Mouse (Mus musculus): ENCODE results near the gene Dpy19l3.

Gene Dpy19l3

DNA sequence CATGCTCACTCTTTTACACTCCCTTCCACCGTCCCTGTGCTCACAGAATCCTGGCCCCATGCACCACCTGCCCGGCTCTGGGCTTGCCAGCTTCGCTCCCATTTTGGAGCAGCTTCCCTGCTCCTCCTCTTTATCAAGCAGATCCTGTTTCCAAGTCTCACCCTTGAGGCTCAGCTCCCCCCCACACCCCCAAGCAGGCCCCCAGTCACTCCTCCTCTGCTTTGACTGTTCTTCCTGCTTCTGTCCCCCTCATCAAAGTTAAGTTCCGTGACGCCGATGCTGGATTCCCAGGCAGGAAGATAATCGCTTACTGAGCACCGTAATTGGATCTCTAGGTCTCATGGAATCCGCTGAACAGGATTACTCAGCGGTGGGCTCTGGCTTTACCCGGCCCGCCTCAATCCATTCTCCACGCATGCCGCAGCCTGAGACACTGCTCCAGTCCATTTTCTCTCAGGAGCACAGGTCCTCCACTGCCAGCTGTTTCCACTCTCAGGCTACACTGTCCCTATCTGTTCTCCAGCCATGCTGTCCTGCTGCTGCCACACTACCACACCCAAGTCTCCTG lies 6.8 kb downstream of the Dpy19l3 start:
- no peak for DNase-seq

- no peak for DNase-seq
These were observed 7.4 kb downstream of the Dpy19l3 start for GRCm38 (mm10) chr7:35746686-35747396.

DNA sequence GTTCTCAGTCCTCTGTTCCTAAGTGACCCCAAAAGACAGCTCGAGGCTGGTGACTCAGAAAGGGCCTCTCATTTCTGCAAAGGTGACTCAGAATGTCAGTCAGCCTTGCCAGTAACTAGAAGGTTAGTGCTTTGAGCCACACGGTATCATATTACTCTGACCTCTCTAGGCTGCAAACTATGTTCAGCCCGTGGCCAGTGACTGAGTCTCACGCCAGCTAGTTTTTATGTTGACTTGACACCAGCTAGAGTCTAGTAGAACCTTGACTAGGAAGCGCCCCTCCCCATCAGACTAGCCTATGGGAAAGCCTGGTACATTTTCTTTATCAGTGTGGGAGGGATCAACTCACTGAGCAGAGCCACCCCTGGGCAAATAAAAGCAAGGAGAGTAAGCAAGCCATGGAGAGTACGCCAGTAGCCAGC lies 9.0 kb downstream of the Dpy19l3 start:
- DNase-seq: no peak

DNA sequence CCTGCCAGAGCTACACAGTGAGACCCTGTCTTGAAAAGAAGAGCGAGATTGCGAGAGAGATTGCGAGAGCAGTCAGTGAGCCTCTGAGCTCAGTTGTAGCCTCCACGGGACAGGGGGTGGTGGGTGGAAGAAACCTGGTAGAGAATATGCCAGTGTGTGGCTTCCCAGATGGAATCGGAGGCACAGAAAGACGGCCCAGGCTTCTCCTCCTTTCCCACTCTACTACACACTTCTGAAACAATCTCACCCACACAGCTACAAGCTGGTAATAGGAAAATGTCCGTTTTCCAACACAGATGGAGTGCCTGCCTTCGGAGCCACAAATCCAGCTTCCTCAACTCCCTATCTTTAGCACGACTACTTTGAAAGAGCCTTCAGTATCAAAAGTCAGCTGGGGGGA lies 9.5 kb downstream of the Dpy19l3 start:
- no peak for DNase-seq

- no peak for DNase-seq
These were observed 11.9 kb downstream of the Dpy19l3 start for GRCm38 (mm10) chr7:35742310-35742709.

GRCm38 (mm10) chr7:35741858-35742257 lies 12.4 kb downstream of the Dpy19l3 start:
- no peak for DNase-seq

GRCm38 (mm10) chr7:35740489-35741230 lies 13.6 kb downstream of the Dpy19l3 start:
- DNase-seq: no peak

- no peak for DNase-seq
These were observed 15.4 kb downstream of the Dpy19l3 start for GRCm38 (mm10) chr7:35738871-35739270.

DNA sequence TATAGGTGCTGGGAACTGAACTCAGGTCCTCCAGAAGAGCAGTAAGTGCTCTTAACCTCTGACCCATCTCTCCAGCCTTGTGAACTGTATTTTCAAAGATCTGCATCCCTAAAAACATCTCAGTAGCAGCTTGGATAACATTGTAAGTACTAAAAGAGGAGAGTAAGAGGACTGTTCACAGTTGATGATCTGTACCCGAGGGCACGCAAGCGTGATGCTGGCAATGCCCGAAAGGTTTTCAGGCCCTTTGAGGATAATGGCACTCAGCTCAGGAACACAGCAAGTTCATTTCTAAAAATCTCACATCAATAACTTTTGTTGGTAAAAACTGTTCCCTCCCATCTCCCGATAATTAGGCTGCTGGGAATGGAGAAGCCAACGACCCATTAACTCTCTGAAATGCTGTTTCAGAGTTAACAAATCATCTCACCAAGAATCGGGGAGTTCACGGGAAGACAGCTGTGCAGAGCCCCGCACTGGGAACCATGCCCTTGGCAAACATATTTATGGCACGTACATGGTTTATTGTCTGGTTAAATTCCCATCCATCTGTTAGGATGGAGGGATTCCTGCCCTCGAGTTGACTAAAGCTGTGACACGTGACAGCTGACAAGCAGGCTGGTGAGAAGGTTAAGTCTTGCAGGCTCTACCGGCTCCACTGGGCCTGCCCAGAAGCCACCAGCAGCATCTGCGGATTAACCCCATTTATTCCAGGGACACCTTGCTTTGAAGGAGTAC lies 20.8 kb downstream of the Dpy19l3 start:
- no peak for DNase-seq

- no peak for DNase-seq
These were observed 21.6 kb downstream of the Dpy19l3 start for GRCm38 (mm10) chr7:35732585-35733059.

DNA sequence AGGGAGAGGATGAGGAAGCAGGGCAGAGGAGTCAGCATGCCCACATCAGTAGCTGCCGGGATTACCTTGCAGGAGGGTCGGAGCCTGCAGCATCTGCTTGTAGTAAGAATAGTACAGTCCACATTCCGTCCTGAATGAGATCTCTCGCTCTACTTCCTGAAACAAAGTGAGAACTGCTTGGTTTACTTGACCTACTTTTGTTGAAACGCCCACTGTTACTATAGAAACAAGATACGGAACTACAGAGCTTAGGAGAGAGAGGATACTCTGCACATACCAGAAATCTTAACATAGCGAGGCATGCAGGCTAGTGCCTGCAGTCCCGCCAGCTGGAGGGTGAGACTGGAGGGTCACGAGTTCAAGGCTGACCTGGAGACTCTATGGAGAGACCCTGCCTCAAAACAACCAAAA lies 24.6 kb downstream of the Dpy19l3 start:
- DNase-seq: no peak

DNA sequence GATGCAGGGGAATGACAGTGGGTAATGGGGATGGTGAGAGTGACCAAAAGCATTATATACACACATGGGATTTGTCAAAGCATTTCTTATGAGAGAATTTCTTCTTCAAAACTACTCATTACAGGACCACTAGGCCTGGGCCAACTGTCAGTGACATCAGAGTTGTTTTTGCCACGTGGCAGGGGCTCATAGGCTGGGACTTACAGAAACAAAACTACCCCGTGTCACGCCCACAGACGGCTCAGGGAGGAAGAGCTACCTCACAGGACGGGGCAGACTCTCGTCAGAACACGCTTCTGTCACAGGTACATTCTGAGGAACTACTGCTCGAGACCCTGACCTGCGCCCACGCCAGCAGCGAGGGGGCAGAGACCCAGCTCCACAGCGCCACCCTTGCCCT lies 25.9 kb downstream of the Dpy19l3 start:
- DNase-seq: no peak

DNA sequence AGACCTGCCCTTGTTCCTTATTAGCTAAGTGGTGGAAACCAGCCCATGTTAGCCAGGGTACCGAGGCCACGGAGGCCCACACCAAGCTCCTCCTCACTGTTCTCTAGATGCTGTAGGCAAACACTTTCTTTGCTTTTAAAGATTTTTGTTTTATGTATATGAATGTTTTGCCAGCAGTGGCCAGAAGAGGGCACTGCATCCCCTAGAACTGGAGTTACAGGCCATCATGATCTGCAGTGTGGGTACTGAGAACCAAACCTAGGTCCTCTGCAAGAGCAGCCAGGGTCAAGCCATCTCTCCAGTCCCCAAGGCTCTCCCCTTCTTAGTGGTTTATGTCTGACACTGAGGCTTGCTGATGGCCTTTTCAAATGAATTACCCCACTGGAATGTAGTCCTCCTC lies 31.2 kb downstream of the Dpy19l3 start:
- DNase-seq: no peak

- no peak for DNase-seq
These were observed 35.7 kb downstream of the Dpy19l3 start for GRCm38 (mm10) chr7:35718421-35719178.

DNA sequence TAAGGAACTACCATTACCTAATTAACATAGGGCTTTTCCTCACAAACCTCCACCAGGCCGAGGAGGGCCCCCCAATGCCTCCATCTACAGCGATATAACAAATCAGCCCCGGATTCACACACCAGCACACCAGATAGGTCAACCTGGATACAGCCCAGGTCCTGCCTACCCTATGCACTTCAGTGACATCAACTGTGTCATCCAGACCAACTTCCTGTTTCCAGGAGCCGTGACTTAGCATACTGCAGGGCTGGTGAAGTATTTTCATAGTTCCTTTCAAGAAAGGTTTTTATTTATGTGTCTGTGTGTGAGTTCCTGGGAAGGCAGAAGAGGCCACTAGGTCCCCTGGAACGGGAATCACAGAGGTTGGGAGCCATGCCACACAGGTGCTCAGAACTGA lies 43.9 kb downstream of the Dpy19l3 start:
- no peak for DNase-seq

DNA sequence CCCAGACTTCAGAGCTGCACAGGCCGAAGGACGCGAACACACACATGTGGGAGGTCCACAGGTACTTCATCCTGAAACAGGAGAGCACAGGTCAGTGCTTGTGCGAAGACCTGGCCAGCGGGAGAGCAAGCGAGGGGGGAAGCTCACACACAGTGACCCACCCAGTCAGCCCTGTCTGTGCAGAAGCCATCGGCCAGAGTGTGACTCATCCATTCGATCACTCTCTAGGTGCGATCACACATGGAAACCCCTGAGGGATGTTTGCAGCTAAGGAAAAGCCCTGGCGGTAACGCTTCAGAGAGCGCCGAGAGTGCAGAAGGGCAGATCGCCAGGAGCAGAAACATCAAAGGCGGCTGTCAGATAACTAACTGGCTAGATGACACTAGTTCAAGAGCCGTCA lies 46.2 kb downstream of the Dpy19l3 start:
- DNase-seq: no peak

DNA sequence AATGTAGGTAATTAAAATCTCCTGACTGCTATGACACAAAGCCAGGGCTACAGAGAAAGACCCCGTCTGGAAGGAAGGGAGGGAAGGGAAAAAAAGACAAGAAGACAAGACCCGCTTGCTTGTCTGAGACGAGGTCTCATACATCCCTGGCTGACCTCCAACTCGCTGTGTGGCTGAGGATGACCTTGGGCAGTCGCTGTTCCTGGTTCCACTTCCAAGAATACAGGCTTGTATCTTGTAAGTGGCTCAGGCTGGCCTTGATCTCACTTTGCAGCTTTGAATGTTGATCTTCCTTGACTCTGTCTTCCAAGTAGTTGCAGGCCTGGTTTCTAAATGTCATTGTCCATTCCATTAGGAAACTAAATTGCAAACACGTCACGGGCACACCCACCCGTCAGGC lies 55.2 kb downstream of the Dpy19l3 start:
- DNase-seq: no peak

DNA sequence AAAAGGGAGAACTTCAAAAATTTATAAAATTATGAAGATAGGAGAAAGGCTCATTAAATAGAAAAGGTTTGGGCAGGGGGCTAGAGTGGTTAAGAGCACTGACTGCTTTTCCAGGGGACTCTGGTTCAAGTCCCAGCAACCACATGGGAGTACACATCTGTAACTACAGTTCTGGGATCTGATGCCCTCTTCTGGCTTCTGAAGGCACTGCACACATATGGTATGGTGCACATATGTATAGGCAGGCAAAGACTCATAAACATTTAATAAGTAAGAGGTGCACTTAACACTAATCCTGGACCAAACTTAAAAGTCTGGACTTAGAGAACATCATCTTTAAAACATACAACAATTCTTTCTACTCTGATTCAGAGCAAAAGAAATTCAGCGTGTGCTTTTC lies 56.2 kb downstream of the Dpy19l3 start:
- DNase-seq: no peak

- DNase-seq: no peak
These were observed 61.6 kb downstream of the Dpy19l3 start for GRCm38 (mm10) chr7:35692641-35693040.

DNA sequence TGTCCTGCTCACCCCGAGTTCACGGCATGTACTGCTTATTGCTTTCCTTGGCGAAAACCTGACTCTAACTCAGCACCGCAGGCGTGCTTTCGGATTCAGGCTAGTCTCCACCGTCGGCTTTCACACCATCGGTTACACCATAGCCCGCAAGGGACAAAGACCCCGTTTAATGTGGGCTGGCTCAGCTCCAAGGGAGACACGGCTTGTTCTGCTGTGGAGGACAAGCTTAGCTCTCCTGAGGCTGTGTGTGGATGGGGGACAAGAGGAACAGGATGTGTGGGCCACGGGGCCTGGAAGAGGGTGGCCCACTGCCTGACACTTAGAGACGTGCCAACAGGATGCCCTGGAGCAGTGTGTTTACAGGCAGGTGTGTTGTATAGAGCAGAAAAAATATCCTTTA lies 62.1 kb downstream of the Dpy19l3 start:
- DNase-seq: no peak

DNA sequence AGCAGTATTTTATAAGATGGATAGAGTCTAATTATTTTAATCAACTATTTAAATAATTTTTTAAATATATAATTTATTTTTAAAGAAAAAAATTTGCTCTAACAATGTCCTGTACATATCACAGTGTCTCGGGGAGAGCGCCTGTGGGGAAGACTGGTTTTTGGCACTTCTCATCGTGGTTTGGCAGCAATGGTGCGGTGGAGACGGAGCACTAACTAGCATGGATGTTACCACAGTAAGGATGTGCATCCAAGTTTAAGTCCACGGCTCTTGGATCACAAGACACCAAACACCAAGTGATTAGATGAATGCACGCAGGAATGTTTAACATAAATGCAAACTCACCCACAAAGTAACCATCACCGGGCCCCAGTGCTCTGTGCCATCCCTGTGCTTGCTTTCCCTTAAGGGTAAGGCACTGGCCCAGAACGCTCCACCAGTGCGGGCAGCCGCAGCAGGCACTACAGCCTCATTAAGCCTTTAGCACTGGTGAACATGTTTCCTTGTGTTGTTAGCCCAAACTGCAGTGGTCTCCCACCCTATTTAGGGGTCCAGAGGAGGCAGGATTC lies 65.4 kb downstream of the Dpy19l3 start:
- no peak for DNase-seq

DNA sequence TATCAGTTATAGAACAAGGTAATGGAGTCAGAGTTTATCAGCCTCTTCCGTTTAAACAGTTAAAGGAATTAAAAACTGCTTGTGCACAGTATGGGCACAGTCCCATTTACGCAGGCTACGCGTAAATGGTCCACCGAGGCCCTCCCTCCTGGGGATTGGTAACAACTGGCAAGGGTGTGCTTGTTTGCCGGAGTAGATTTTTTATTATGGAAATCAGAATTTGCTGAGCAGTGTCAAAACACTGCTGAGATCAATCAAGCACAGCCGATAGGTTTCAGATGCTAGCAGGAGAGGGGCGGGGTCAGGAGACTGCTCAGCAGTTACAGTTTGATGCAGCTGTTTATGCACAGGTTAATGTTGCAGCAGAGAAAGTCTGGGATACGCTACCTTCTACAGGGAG lies 66.0 kb downstream of the Dpy19l3 start:
- no peak for DNase-seq

All from cerebellum, adult 9-11 months (tissue).